Mouse (Mus musculus): Measurements from ENCODE around the gene Pdcl3. TPM values are rescaled to one million over a fixed set of nuclear protein-coding genes. Genes with fewer than 3 reads are reported as not detected.
"Not testable (repeated sequence)": the region's sequence is repeated elsewhere in the genome, so short reads cannot be mapped to it uniquely, and the experiment has no call there.

The Pdcl3 gene
- polyA plus RNA-seq, 1 experiment from 2014 or later: 156 TPM

- no peaks in the 10 kb centered on the region for H3K27me3 ChIP-seq (replicated peaks; ENCODE audit: control insufficient read depth, insufficient read depth, low read length)
- H3K4me1 ChIP-seq (ENCODE audit: control insufficient read depth, insufficient read depth, low read length): no peaks in the 10 kb centered on the region
- 88% methylated on average over 9 of the region's 9 CpGs for WGBS
- ATAC-seq: no peak
- H3K27ac ChIP-seq (ENCODE audit: low read depth, low read length): no peak overlapping the region
- no peak overlapping the region for H3K9ac ChIP-seq (ENCODE audit: low read length)
- no peaks in the 10 kb centered on the region for H3K36me3 ChIP-seq (ENCODE audit: control insufficient read depth, insufficient read depth, low read length)
- H3K4me2 ChIP-seq (ENCODE audit: low read length): no peak overlapping the region
- no peak for DNase-seq (ENCODE audit: low spot score)
- no peak overlapping the region for H3K4me3 ChIP-seq (ENCODE audit: low read depth, low read length)
- H3K9me3 ChIP-seq (replicated peaks; ENCODE audit: control insufficient read depth, low read length): no peaks in the 10 kb centered on the region
Measured at GRCm38 (mm10) chr1:39035817-39036216, 50.4 kb downstream of the Pdcl3 start.

- no peak for ATAC-seq
- H3K9me3 ChIP-seq (replicated peaks; ENCODE audit: control insufficient read depth, low read length): no peaks in the 10 kb centered on the region
- no peak overlapping the region for H3K9ac ChIP-seq (ENCODE audit: low read length)
- 65% methylated on average over 2 of the region's 2 CpGs for WGBS
- no peak overlapping the region for H3K4me3 ChIP-seq (ENCODE audit: low read depth, low read length)
- no peaks in the 10 kb centered on the region for H3K4me1 ChIP-seq (ENCODE audit: control insufficient read depth, insufficient read depth, low read length)
- no peak overlapping the region for H3K4me2 ChIP-seq (ENCODE audit: low read length)
- H3K27me3 ChIP-seq (replicated peaks; ENCODE audit: control insufficient read depth, insufficient read depth, low read length): no peaks in the 10 kb centered on the region
- no peak overlapping the region for H3K27ac ChIP-seq (ENCODE audit: low read depth, low read length)
- H3K36me3 ChIP-seq (ENCODE audit: control insufficient read depth, insufficient read depth, low read length): no peaks in the 10 kb centered on the region
- DNase-seq (ENCODE audit: low spot score): peak; percentile 15
Measured at GRCm38 (mm10) chr1:39042188-39042587, 56.8 kb downstream of the Pdcl3 start.

- 85% methylated on average over 1 of the region's 1 CpGs for WGBS
- not testable (repeated sequence) for H3K27ac ChIP-seq (ENCODE audit: low read depth, low read length); H3K4me3 ChIP-seq (ENCODE audit: low read depth, low read length); H3K36me3 ChIP-seq (ENCODE audit: control insufficient read depth, insufficient read depth, low read length); H3K9me3 ChIP-seq (replicated peaks; ENCODE audit: control insufficient read depth, low read length); H3K27me3 ChIP-seq (replicated peaks; ENCODE audit: control insufficient read depth, insufficient read depth, low read length); H3K4me2 ChIP-seq (ENCODE audit: low read length); ATAC-seq; H3K4me1 ChIP-seq (ENCODE audit: control insufficient read depth, insufficient read depth, low read length); H3K9ac ChIP-seq (ENCODE audit: low read length); DNase-seq (ENCODE audit: low spot score)
Measured at GRCm38 (mm10) chr1:39044442-39044841, 59.0 kb downstream of the Pdcl3 start.

GRCm38 (mm10) chr1:39046689-39047088 lies 61.3 kb downstream of the Pdcl3 start:
- no peak overlapping the region for H3K9ac ChIP-seq (ENCODE audit: low read length)
- no peak overlapping the region for H3K4me3 ChIP-seq (ENCODE audit: low read depth, low read length)
- H3K4me2 ChIP-seq (ENCODE audit: low read length): no peak overlapping the region
- ATAC-seq: no peak
- DNase-seq (ENCODE audit: low spot score): peak; percentile 17
- H3K4me1 ChIP-seq (ENCODE audit: control insufficient read depth, insufficient read depth, low read length): no peaks in the 10 kb centered on the region
- 6% methylated on average over 7 of the region's 7 CpGs for WGBS
- no peaks in the 10 kb centered on the region for H3K36me3 ChIP-seq (ENCODE audit: control insufficient read depth, insufficient read depth, low read length)
- no peaks in the 10 kb centered on the region; the same call in 1 of the 2 replicates for H3K9me3 ChIP-seq (replicated peaks; ENCODE audit: control insufficient read depth, low read length)
- no peak overlapping the region for H3K27ac ChIP-seq (ENCODE audit: low read depth, low read length)
- H3K27me3 ChIP-seq (replicated peaks; ENCODE audit: control insufficient read depth, insufficient read depth, low read length): no peaks in the 10 kb centered on the region

Other genes starting within 250 kb of the Pdcl3 start
- 10.5 and 11.1 TPM in 2 replicates for gene Lonrf2, start 148.9 kb upstream of the Pdcl3 start, polyA plus RNA-seq (2014; fragmentation: Nextera tagmentation; extraction: Ambion mirVana)
- 48.7 and 58.2 TPM in 2 replicates for gene Chst10, start 87.4 kb upstream of the Pdcl3 start, polyA plus RNA-seq (2014; fragmentation: Nextera tagmentation; extraction: Ambion mirVana)
- gene Nms, start 46.5 kb upstream of the Pdcl3 start, polyA plus RNA-seq (2014; fragmentation: Nextera tagmentation; extraction: Ambion mirVana): 0.37 and 0.53 TPM in 2 replicates
- 0.27 and 0.89 TPM in 2 replicates for gene Npas2, start 208.1 kb downstream of the Pdcl3 start, polyA plus RNA-seq (2014; fragmentation: Nextera tagmentation; extraction: Ambion mirVana)